Mouse (Mus musculus) kidney, postnatal 0 days (tissue): ENCODE results near the gene 4930564D02Rik. TPM values are rescaled to one million over a fixed set of nuclear protein-coding genes. Genes with fewer than 3 reads are reported as not detected.

Experiments used
- ATAC-seq: fragments of 200-750 bp; cut with Nextera tagmentation; replicated peaks from 2 replicates; pipeline ENCODE4 v1.8.0; 2017; ENCODE audit warnings: low read depth, moderate number of reproducible peaks, moderate TSS enrichment, moderate library complexity; ENCODE audit not compliant: low FRiP score
- DNase-seq: peaks from one replicate; pipeline ENCODE4 v3.0.0-alpha.2; 2016; ENCODE audit warnings: low spot score
- H3K27ac ChIP-seq: fragments of 300-500 bp; sonication (generic); 2 replicates; pipeline ENCODE4 v1.5.1; 2014; ENCODE audit warnings: mild to moderate bottlenecking
- H3K27me3 ChIP-seq: fragments of 300-500 bp; sonication (generic); 2 replicates; pipeline ENCODE4 v1.6.1; 2014; ENCODE audit warnings: low read length, mixed read lengths; ENCODE audit not compliant: insufficient read depth
- H3K36me3 ChIP-seq: fragments of 300-500 bp; sonication (generic); 2 replicates; pipeline ENCODE4 v1.6.1; 2014; ENCODE audit warnings: low read length, mixed read lengths; ENCODE audit not compliant: insufficient read depth
- H3K4me1 ChIP-seq: fragments of 300-500 bp; sonication (generic); replicated peaks from 2 replicates; pipeline ENCODE4 v1.6.1; 2014; ENCODE audit warnings: antibody characterized with exemption, low read length, mixed read lengths; ENCODE audit not compliant: insufficient read depth
- H3K4me2 ChIP-seq: fragments of 300-500 bp; sonication (generic); 2 replicates; pipeline ENCODE4 v1.6.1; 2014; ENCODE audit warnings: mild to moderate bottlenecking, low read length, moderate library complexity, mixed read lengths
- H3K4me3 ChIP-seq: fragments of 300-500 bp; sonication (generic); replicated peaks from 2 replicates; pipeline ENCODE4 v1.5.1; 2014; ENCODE audit warnings: low read depth, low read length
- H3K9ac ChIP-seq: fragments of 300-500 bp; sonication (generic); 2 replicates; pipeline ENCODE4 v1.6.1; 2014; ENCODE audit warnings: low read depth, low read length
- H3K9me3 ChIP-seq: fragments of 300-500 bp; sonication (generic); replicated peaks from 2 replicates; pipeline ENCODE4 v1.6.1; 2016; ENCODE audit warnings: low read length, inconsistent platforms, mixed read lengths
- CTCF ChIP-seq: IDR thresholded peaks from 2 replicates; pipeline ENCODE4 v1.5.1; 2016; ENCODE audit warnings: antibody characterized with exemption, low read depth, mild to moderate bottlenecking, moderate library complexity
- WGBS: fragments of 180-500 bp; shearing (Covaris S2); extraction: QIAGEN DNeasy Blood & Tissue Kit; methylation state at CpG from one replicate; pipeline ENCODE4 v1.1.7; 2014; 5-methylcytosine and 5-hydroxymethylcytosine counted together
- polyA plus RNA-seq: library from polyadenylated mRNA; unstranded; fragments of >200 nt; fragmentation: Nextera tagmentation; extraction: Ambion mirVana; gene quantifications from 2 replicates; pipeline ENCODE4 v1.2.1, GENCODE M21; 2015

Gene 4930564D02Rik
- polyA plus RNA-seq, 1 experiment from 2014 or later, result not detected

- Histone ChIP-seq H3K9me3 (no peaks in the 10 kb centered on the region; the same call in 1 of the 2 replicates), H3K9ac (no peak overlapping the region), H3K4me2 (no peak overlapping the region), H3K36me3 (no peaks in the 10 kb centered on the region), H3K4me3 (no peak overlapping the region), H3K4me1 (no peaks in the 10 kb centered on the region), H3K27me3 (no peaks in the 10 kb centered on the region), H3K27ac (no peak overlapping the region)
- ATAC-seq (no peak), DNase-seq (no peak)
- no peak for TF ChIP-seq CTCF
- 85% methylated on average over 4 of the region's 4 CpGs for WGBS
Observed at GRCm38 (mm10) chr3:105116596-105116995, 50.0 kb downstream of the 4930564D02Rik start.

- 80% methylated on average over 3 of the region's 3 CpGs for WGBS
- H3K27ac ChIP-seq, result no peak overlapping the region
- no peak for TF ChIP-seq CTCF
- H3K4me3 ChIP-seq, result no peak overlapping the region
- DNase-seq, result no peak
- ATAC-seq, result no peak
- no peaks in the 10 kb centered on the region for H3K9me3 ChIP-seq
- H3K4me2 ChIP-seq, result no peak overlapping the region
- no peak overlapping the region for H3K9ac ChIP-seq
- no peaks in the 10 kb centered on the region for H3K36me3 ChIP-seq
- H3K4me1 ChIP-seq, result no peaks in the 10 kb centered on the region
- no peaks in the 10 kb centered on the region for H3K27me3 ChIP-seq
Observed at GRCm38 (mm10) chr3:105123776-105124175, 57.1 kb downstream of the 4930564D02Rik start.

GRCm38 (mm10) chr3:105127881-105128280, 61.2 kb downstream of the 4930564D02Rik start:
- Histone ChIP-seq H3K4me3 (no peak overlapping the region), H3K36me3 (no peaks in the 10 kb centered on the region), H3K4me2 (no peak overlapping the region), H3K9ac (no peak overlapping the region), H3K27ac (no peak overlapping the region), H3K27me3 (no peaks in the 10 kb centered on the region), H3K9me3 (no peaks in the 10 kb centered on the region), H3K4me1 (no peaks in the 10 kb centered on the region)
- ATAC-seq (no peak), DNase-seq (no peak)
- no peak for TF ChIP-seq CTCF
- WGBS, result 39% methylated on average over 7 of the region's 7 CpGs

Other genes with a start within 250 kb of the 4930564D02Rik start
- gene Mov10, start 248.3 kb upstream of the 4930564D02Rik start, polyA plus RNA-seq, result 38.4 and 42.6 TPM in 2 replicates
- gene St7l, start 202.8 kb upstream of the 4930564D02Rik start, polyA plus RNA-seq, result 30.9 and 34.2 TPM in 2 replicates
- gene Capza1, start 202.3 kb upstream of the 4930564D02Rik start, polyA plus RNA-seq, result 119 and 131 TPM in 2 replicates
- 0.43 and 0.59 TPM in 2 replicates for gene Wnt2b, start 104.9 kb upstream of the 4930564D02Rik start, polyA plus RNA-seq
- gene Cttnbp2nl, start 13.7 kb upstream of the 4930564D02Rik start, polyA plus RNA-seq, result 26.4 and 26.5 TPM in 2 replicates